Mouse (Mus musculus) ES-E14 (cell line): ENCODE data around the gene Rasl11a.

Experiments used
- HCFC1 ChIP-seq: IDR thresholded peaks from 2 replicates; pipeline ENCODE4 v1.6.1; 2012; ENCODE audit warnings: low read length, inconsistent platforms, borderline replicate concordance; ENCODE audit not compliant: insufficient read depth
- MAFK ChIP-seq: IDR thresholded peaks from 2 replicates; pipeline ENCODE4 v1.6.1; 2014; ENCODE audit warnings: mild to moderate bottlenecking, low read depth, low read length, inconsistent platforms; ENCODE audit not compliant: insufficient read depth
- ZNF384 ChIP-seq: IDR thresholded peaks from 2 replicates; pipeline ENCODE4 v1.6.1; 2012; ENCODE audit warnings: low read depth, low read length, inconsistent platforms

- TF ChIP-seq ZNF384, result no peak
- TF ChIP-seq MAFK, result no peak
- no peak for TF ChIP-seq HCFC1
These were observed 37.4 kb downstream of the Rasl11a start for GRCm38 (mm10) chr5:146882261-146882660.
